Mouse (Mus musculus): ENCODE measurements around the gene Unc80.

Gene Unc80

DNA sequence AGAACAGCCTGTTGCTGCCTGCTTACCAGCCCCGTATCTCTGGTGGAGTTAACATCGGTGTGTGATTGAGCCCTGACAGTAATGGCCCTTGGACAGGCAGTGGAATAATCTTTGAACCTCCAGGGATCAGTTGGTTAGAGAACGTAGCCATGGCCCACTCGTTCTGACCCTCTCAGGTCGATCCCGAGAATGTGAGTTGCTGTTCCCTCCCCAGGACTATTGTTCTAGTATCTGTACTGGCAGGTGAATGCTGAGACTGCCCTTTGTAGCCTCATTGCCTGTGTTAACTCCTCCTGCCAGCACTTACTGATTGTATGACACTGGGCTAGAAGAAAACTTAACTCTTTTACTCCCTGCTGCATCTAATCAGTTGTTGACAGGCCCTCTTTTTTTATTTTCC, 236.4 kb downstream of the Unc80 start:
- DNase-seq (ENCODE audit: low read depth, low spot score) = no peak

GRCm38 (mm10) chr1:66712859-66713258, 244.7 kb downstream of the Unc80 start:
- no peak for DNase-seq (ENCODE audit: low read depth, low spot score)

DNA sequence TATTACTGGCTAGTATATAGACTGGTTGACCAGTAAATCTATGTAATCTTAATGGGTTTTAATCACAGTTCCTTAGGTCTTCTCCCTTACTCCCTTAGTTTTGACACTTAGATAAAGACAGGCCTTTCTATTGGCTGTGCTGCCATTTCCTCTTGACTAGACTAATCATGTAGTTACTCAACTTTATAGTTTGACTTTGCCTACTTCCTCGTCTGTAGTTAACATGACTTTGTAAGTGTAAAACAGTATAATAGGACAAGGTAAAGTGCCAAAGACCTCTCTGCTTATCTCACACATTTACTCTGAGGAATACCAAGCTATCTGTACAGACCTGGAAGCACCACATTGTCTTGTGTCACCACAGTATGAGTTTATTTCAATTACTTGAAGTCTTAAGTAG, 262.4 kb downstream of the Unc80 start:
- DNase-seq (ENCODE audit: low read depth, low spot score) = no peak
